Mouse (Mus musculus) ES-E14 (cell line): Measurements from ENCODE around the gene Sez6l2. TPM values are rescaled to one million over a fixed set of nuclear protein-coding genes. Genes with fewer than 3 reads are reported as not detected.

Experiments used
- DNase-seq: peaks from one replicate; pipeline ENCODE4 v3.0.0-alpha.2; 2013; ENCODE audit warnings: low read depth, low spot score
- H3K27ac ChIP-seq: 2 replicates; pipeline ENCODE4 v1.5.1; 2012; ENCODE audit warnings: low read depth, mild to moderate bottlenecking, low read length, moderate library complexity, mixed read lengths; ENCODE audit not compliant: poor library complexity, insufficient read depth, severe bottlenecking
- H3K36me3 ChIP-seq: 2 replicates; pipeline ENCODE4 v1.6.1; 2012; ENCODE audit warnings: mild to moderate bottlenecking, low read length, moderate library complexity, mixed read lengths; ENCODE audit not compliant: control insufficient read depth, poor library complexity, insufficient read depth, severe bottlenecking
- H3K4me1 ChIP-seq, 2 experiments: fragments of 150-350 bp in 1 of 2; sonication (generic) in 1 of 2; 2 replicates each; pipeline ENCODE4 v1.6.1; 2012; ENCODE audit warnings: low read length in 2 of 2, mild to moderate bottlenecking in 1 of 2, mixed read lengths in 1 of 2; ENCODE audit not compliant: control insufficient read depth in 2 of 2, insufficient read depth in 2 of 2, poor library complexity in 1 of 2
- H3K4me3 ChIP-seq, 2 experiments: fragments of 150-350 bp in 1 of 2; sonication (generic) in 1 of 2; 2 replicates each; pipeline ENCODE4 v1.5.1; 2012; ENCODE audit warnings: low read length in 2 of 2, low read depth in 1 of 2, mild to moderate bottlenecking in 1 of 2, mixed read lengths in 1 of 2; ENCODE audit not compliant: insufficient read depth in 1 of 2, poor library complexity in 1 of 2, severe bottlenecking in 1 of 2
- H3K9ac ChIP-seq: 2 replicates; pipeline ENCODE4 v1.6.1; 2012; ENCODE audit warnings: low read depth, mild to moderate bottlenecking, low read length, mixed read lengths; ENCODE audit not compliant: poor library complexity, insufficient read depth, severe bottlenecking
- H3K9me3 ChIP-seq: fragments of 150-350 bp; sonication (generic); 2 replicates; pipeline ENCODE4 v1.6.1; 2012; ENCODE audit warnings: low read depth, mild to moderate bottlenecking, low read length; ENCODE audit not compliant: control insufficient read depth, insufficient read depth
- CHD2 ChIP-seq: IDR thresholded peaks from 2 replicates; pipeline ENCODE4 v1.6.1; 2014; ENCODE audit warnings: mild to moderate bottlenecking, low read depth, low read length, inconsistent platforms
- HCFC1 ChIP-seq: IDR thresholded peaks from 2 replicates; pipeline ENCODE4 v1.6.1; 2012; ENCODE audit warnings: low read length, inconsistent platforms, borderline replicate concordance; ENCODE audit not compliant: insufficient read depth
- MAFK ChIP-seq: IDR thresholded peaks from 2 replicates; pipeline ENCODE4 v1.6.1; 2014; ENCODE audit warnings: mild to moderate bottlenecking, low read depth, low read length, inconsistent platforms; ENCODE audit not compliant: insufficient read depth
- ZC3H11A ChIP-seq: IDR thresholded peaks from 2 replicates; pipeline ENCODE4 v1.6.1; 2012; ENCODE audit warnings: low read depth, mild to moderate bottlenecking, inconsistent platforms, low read length, borderline replicate concordance
- ZNF384 ChIP-seq: IDR thresholded peaks from 2 replicates; pipeline ENCODE4 v1.6.1; 2012; ENCODE audit warnings: low read depth, low read length, inconsistent platforms
- in situ Hi-C, 2 experiments: fragments of 600-800 bp; cut with MboI; formaldehyde crosslinking; loops; one replicate each; pipeline ENCODE4 v1.15.1; 2025; ENCODE audit warnings: low sequenced_read_pairs in 2 of 2, inconsistent platforms in 1 of 2; ENCODE audit not compliant: unreplicated experiment in 2 of 2
- total RNA-seq: library from RNA; depleted of rRNA; stranded (reverse); fragments of 300-350 nt; gene quantifications from 2 replicates; pipeline ENCODE4 v1.2.3, GENCODE M21; 2012

Gene Sez6l2
- total RNA-seq, 1 experiment: 0.80 TPM

DNA sequence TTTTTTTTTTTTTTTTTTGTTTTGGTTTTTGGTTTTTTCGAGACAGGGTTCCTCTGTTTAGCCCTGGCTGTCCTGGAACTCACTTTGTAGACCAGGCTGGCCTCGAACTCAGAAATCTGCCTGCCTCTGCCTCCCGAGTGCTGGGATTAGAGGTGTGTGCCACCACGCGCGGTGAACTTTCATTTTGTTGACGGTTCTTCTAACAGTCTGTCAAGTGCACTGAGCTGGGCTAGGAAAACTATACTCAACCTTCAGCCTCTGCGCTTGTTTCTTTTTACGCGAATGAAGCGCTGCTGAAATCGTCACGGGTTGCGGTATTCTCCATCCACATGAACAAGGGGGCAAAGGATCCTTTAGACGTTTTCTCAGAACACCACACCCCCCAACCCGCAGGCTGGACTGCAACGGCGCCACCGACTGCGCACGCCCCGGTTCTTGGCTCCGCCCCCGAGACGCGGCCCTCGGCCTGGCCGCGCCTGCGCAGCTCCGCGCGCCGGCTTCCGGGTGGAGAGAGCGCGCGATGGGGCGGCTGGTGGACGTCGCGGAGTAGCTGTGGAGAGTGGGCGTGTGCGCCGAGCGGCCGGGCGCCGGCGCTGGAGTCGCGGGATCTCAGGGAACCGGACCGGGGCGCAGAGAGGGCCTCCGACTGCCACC lies 21.9 kb upstream of the Sez6l2 start, which contains the start of gene Kctd13:
TSS of gene Kctd13 (plus strand) at position 496 of the 654 bp plus-strand sequence.
- peak; percentile 78 for DNase-seq
- H3K36me3 ChIP-seq: peaks cover 8% of the 10 kb centered on the region; the same call in 1 of the 2 replicates
- no peak within 1 kb of the TSS for H3K27ac ChIP-seq
- H3K4me3 ChIP-seq: peak within 1 kb of the TSS; percentile 89 to 92
- in situ Hi-C loops: no loop called here
- H3K4me1 ChIP-seq: peaks cover 0 to 9% of the 10 kb centered on the region in 2 experiments; a peak in 2 of 4 replicates
- TF ChIP-seq ZNF384 (peak; percentile 27; the same call in 1 of the 2 replicates), HCFC1 (no peak)
- H3K9ac ChIP-seq: peak within 1 kb of the TSS; percentile 90
- H3K9me3 ChIP-seq: no peaks in the 10 kb centered on the region

DNA sequence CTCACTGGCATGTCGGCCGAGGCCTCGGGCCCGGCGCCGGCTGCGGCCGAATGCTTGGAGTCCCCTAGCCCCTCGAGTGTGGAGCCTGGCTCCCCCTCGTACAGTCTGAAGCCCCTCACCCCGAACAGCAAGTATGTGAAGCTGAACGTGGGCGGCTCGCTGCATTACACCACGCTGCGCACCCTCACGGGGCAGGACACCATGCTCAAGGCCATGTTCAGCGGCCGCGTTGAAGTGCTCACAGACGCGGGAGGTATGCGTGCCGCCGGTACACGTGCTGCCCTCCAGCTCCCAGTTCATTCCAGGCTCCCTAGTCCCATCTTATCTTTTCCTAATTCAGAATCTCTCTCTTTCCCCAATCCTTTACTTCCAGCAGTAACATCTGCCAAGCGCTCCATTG lies 21.3 kb upstream of the Sez6l2 start:
- Histone ChIP-seq H3K4me1 (peaks cover 0 to 11% of the 10 kb centered on the region in 2 experiments; a peak in 2 of 4 replicates), H3K27ac (no peak overlapping the region), H3K9me3 (no peaks in the 10 kb centered on the region), H3K4me3 (peak overlapping the region; percentile 89 to 92), H3K9ac (peak overlapping the region; percentile 90), H3K36me3 (peaks cover 8% of the 10 kb centered on the region; the same call in 1 of the 2 replicates)
- DNase-seq: no peak
- TF ChIP-seq HCFC1: no peak
- TF ChIP-seq ZNF384: no peak
- no peak for TF ChIP-seq MAFK
- no peak for TF ChIP-seq ZC3H11A
- TF ChIP-seq CHD2: no peak
- in situ Hi-C loops: no loop called here

DNA sequence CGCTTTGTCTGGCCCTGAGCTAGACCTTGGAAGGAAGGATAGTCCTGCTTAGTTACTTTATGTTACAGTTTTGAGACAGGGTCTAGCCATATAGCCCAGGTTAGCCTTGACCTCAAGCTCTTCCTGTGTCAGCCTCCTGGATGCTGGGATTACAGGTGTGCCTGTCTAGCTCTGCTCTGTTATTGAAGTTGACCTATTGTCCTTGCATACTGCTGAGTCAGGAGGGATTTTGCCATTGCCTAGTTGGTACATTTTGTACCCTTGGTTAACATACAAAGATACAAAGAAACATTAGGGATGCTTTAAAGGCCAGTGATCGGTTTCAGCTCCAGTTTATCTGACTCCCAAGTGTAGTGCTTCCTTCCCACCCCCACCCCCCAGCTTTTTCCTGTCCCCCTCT lies 17.7 kb upstream of the Sez6l2 start:
- Histone ChIP-seq H3K9me3 (no peaks in the 10 kb centered on the region), H3K36me3 (peaks cover 12% of the 10 kb centered on the region), H3K4me3 (no peak overlapping the region), H3K4me1 (peaks cover 0 to 11% of the 10 kb centered on the region in 2 experiments; a peak in 2 of 4 replicates), H3K9ac (no peak overlapping the region), H3K27ac (no peak overlapping the region; the same call in 1 of the 2 replicates)
- in situ Hi-C loops: no loop called here
- TF ChIP-seq CHD2 (no peak), MAFK (peak; percentile 67; the same call in 1 of the 2 replicates)
- DNase-seq: no peak

DNA sequence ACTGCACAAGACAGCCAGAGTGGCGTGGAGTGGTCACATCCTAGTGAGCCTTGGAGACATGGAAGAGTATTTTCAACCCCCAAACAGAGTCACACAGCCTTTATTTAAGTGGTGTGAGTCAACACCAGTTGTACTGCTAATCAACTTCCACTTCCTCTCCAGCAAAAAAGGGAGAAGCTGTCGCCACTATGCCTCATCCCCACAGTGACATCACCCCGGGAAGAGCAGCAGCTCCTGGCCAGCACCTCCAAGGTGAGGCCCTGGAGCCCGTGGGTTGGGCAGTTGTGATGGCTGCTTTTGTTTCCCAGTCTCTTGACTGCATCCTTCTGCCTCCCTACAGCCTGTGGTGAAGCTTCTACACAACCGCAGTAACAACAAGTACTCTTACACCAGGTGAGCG lies 9.2 kb upstream of the Sez6l2 start:
- H3K27ac ChIP-seq: no peak overlapping the region
- H3K9ac ChIP-seq: no peak overlapping the region
- H3K9me3 ChIP-seq: no peaks in the 10 kb centered on the region
- no peak for TF ChIP-seq ZC3H11A
- no peak for TF ChIP-seq HCFC1
- TF ChIP-seq CHD2: no peak
- no peak for TF ChIP-seq ZNF384
- no peak for TF ChIP-seq MAFK
- no peak for DNase-seq
- no peak overlapping the region for H3K4me3 ChIP-seq
- in situ Hi-C loops: no loop called here
- H3K4me1 ChIP-seq: peaks cover 0 to 15% of the 10 kb centered on the region in 2 experiments; a peak in 1 of 4 replicates
- peaks cover 9% of the 10 kb centered on the region; the same call in 1 of the 2 replicates for H3K36me3 ChIP-seq
